Mouse (Mus musculus) embryonic fibroblast, embryonic 13.5 days (primary cell): ENCODE measurements around the gene Slc35b2. TPM values are rescaled to one million over a fixed set of nuclear protein-coding genes. Genes with fewer than 3 reads are reported as not detected.

Experiments
- H3K27ac ChIP-seq: 2 replicates; pipeline ENCODE4 v1.5.1; 2012; ENCODE audit warnings: low read length, control low read depth, inconsistent platforms; ENCODE audit not compliant: insufficient read depth
- H3K4me1 ChIP-seq: 2 replicates; pipeline ENCODE4 v1.6.1; 2011; ENCODE audit warnings: low read length; ENCODE audit not compliant: control insufficient read depth, insufficient read depth
- H3K4me3 ChIP-seq: 2 replicates; pipeline ENCODE4 v1.5.1; 2011; ENCODE audit warnings: mild to moderate bottlenecking, control low read depth, low read length; ENCODE audit not compliant: insufficient read depth
- CTCF ChIP-seq: IDR thresholded peaks from 2 replicates; pipeline ENCODE4 v1.5.1; 2011; ENCODE audit warnings: mild to moderate bottlenecking, control low read depth, low read length, moderate library complexity, borderline replicate concordance; ENCODE audit not compliant: insufficient read depth
- POLR2A ChIP-seq: IDR thresholded peaks from 2 replicates; pipeline ENCODE4 v1.6.1; 2011; ENCODE audit warnings: low read depth, mild to moderate bottlenecking, control low read depth, low read length, moderate library complexity
- polyA plus RNA-seq: library from polyadenylated mRNA; stranded (reverse); fragments of >200 nt; gene quantifications from 2 replicates; pipeline ENCODE4 v1.2.4, GENCODE M21; 2011; ENCODE audit warnings: low read depth; ENCODE audit not compliant: missing spikeins, insufficient read length

The Slc35b2 gene
- polyA plus RNA-seq, 1 experiment: 65.3 TPM

DNA sequence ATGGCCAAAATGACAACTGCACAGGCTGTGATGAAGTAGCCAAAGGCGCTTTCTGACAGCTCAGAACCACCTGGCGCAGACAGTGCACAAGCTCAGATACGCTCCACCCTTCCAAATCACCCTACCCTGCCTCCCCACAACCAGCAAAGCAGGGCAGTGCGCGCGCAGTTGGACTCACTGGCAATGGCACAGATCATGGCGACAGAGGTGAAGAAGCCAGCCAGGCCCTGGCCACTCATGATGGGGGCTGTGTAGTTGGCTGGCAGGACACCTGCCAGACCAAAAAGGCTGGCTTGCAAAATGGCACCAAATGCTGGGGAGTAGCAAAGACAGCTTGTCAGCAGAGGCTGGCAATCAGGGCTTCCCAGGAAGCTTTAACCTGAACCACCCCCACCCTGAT, 25.6 kb downstream of the Slc35b2 start:
- Histone ChIP-seq H3K27ac (no peak overlapping the region), H3K4me1 (peaks cover 4% of the 10 kb centered on the region), H3K4me3 (no peak overlapping the region)
- TF ChIP-seq CTCF (no peak), POLR2A (no peak)

DNA sequence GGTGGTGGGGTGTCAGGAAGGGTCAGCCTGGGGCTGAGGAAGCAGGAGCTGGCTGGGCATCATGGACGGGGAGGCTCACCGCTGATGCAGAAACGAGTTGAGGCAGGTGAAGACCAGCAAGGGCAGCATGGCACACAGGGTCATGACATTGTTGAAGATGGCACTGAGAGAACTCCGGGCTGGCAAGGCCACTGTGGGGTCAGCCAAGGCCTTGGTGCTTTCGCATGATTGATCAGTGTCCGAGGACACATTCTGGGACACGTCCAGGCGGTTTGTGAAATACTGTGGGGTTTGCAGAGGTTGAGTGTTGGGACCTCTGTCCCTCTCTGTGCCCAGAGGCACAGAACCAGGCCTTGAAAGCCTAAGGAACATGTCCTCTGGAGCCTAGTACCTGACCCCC, 26.2 kb downstream of the Slc35b2 start:
- Histone ChIP-seq H3K27ac (no peak overlapping the region), H3K4me3 (no peak overlapping the region), H3K4me1 (peaks cover under 1% of the 10 kb centered on the region; the same call in 1 of the 2 replicates)
- TF ChIP-seq POLR2A (no peak), CTCF (no peak)

- no peak overlapping the region for H3K4me3 ChIP-seq
- H3K27ac ChIP-seq: no peak overlapping the region
- TF ChIP-seq POLR2A: no peak
- no peak for TF ChIP-seq CTCF
- no peaks in the 10 kb centered on the region; the same call in 1 of the 2 replicates for H3K4me1 ChIP-seq
Measured at GRCm38 (mm10) chr17:45590410-45590809, 26.7 kb downstream of the Slc35b2 start.

DNA sequence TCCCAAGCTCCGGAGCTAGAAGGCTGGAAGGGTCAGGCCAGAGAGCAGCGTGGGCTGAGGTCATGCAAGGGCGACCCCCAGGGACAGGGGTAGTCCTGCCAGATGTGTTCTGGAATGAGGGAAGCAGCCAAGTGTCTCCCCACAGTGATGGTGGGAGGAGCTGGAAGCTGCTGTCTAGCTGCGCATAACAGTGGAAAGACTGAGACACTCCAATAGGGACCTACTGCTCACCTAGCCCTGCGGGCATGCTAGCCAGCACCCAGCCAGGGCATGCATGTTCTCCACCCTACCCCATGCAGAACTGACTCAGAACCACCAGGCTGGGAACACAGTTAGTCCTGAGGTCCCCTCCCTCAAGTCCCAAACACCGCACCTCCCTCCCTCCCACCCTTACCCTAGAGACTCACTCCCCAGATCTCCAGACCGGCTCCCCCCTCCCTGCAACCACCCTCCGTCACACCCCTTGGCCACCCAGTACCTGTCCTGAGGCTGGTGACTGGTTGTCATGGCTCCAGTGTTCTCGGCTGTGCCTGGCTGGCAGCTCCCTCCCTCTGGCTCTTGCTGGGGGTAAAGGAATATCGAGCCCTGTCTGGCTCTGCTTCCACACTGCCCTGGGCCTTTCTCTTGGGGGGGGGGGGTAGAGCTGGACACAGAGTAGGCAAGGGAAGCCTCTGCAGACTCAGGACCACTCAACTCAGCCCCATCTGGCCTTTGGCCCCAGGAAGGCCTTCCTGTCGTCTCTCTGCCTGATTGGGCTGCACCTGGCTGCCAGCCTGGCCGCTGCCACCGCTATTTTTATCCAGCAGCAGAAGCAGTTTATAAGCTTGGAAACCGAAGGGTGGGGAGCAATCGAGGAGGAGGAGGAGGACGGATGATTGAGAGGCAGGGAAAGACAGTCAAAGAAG, 28.3 kb downstream of the Slc35b2 start:
- Histone ChIP-seq H3K27ac (no peak overlapping the region), H3K4me1 (peaks cover 4% of the 10 kb centered on the region; the same call in 1 of the 2 replicates), H3K4me3 (no peak overlapping the region)
- TF ChIP-seq CTCF: no peak

DNA sequence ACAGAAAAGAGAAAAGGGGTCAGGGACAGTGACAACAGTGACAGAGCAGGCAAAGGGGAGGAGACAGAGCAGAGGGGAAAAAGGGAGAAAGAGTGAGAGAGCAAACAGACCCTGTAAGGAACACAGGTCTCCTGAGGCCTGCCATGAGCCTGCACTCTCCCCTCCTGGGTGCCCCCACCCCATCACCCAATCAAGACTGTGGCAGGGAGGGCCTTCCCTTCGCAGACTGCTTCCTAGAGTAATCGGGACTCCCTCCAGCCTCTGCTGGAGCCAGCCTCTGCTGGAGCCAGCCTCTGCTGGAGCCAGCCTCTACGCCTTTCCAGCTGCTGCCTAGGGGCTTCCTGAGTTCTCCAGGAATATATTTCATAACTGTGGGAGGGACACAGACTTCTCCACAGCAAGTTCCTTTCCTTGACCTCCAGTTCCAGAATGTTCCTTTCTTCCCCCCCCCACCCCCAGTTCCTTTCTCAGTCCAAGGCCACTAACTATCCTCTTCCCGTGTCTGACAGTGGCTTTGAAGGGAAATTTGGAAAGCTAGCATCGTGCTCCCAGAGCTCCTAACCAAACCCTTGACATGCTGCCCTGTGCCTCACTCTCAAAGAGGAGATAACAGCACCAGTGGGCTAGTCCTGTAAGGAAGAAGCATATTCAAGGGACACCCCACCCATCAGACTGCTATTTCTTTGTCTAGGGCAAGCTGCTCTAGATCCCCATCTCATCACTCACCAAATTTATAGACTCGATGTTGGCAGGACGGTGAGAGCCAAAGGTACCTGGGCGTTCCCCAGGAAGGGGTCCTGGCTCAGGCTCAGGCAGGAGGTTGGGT, 29.1 kb downstream of the Slc35b2 start:
- Histone ChIP-seq H3K4me1 (peaks cover 4% of the 10 kb centered on the region; the same call in 1 of the 2 replicates), H3K27ac (no peak overlapping the region)

DNA sequence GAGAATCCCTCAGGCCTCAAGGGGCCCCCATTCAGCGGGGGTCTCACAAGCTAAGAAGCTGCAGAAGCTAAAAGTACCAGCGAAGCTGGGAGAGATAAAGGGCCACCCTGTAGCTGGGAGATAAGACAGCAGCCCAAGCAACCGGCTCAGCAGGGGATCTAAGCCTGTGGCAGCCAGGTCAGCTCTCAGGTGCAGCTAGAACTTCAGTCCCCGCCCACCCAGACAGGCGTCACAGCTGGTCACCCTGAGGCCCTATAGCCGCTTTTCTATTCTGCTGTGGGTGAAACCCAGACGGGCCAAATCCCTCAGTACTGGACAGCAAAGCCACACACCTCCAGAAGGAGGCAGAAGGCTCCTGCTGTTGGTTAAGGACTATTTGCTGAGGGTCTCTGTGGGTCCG, 29.8 kb downstream of the Slc35b2 start:
- no peak for TF ChIP-seq POLR2A
- TF ChIP-seq CTCF: no peak
- Histone ChIP-seq H3K4me3 (no peak overlapping the region; the same call in 1 of the 2 replicates), H3K27ac (no peak overlapping the region), H3K4me1 (peaks cover 4% of the 10 kb centered on the region; the same call in 1 of the 2 replicates)

More for the DNA sequence above, 29.1 kb downstream of the Slc35b2 start:
- no peak overlapping the region for H3K4me3 ChIP-seq
- no peak for TF ChIP-seq CTCF
- TF ChIP-seq POLR2A: no peak

GRCm38 (mm10) chr17:45594195-45594594, 30.5 kb downstream of the Slc35b2 start:
- no peak for TF ChIP-seq POLR2A
- no peak for TF ChIP-seq CTCF
- H3K4me3 ChIP-seq: peak overlapping the region; percentile 41
- H3K4me1 ChIP-seq: peaks cover 4% of the 10 kb centered on the region; the same call in 1 of the 2 replicates
- H3K27ac ChIP-seq: no peak overlapping the region

GRCm38 (mm10) chr17:45594881-45595735, 31.4 kb downstream of the Slc35b2 start:
- peak overlapping the region; percentile 41 for H3K4me3 ChIP-seq
- peaks cover 4% of the 10 kb centered on the region; the same call in 1 of the 2 replicates for H3K4me1 ChIP-seq
- TF ChIP-seq POLR2A: peak; percentile 57; the same call in 1 of the 2 replicates
- no peak for TF ChIP-seq CTCF
- peak overlapping the region; percentile 37 for H3K27ac ChIP-seq

GRCm38 (mm10) chr17:45595736-45596390, 32.2 kb downstream of the Slc35b2 start:
- peak overlapping the region; percentile 37 for H3K27ac ChIP-seq
- no peak for TF ChIP-seq POLR2A
- TF ChIP-seq CTCF: no peak
- peak overlapping the region; percentile 41 for H3K4me3 ChIP-seq
- H3K4me1 ChIP-seq: peaks cover 4% of the 10 kb centered on the region; the same call in 1 of the 2 replicates
